Mouse (Mus musculus): ENCODE measurements at regions not wholly inside any gene's neighbourhood (a gene's known extent, or its start where the extent isn't known, plus 50 kb on each side); places are given as distances from the start of the nearest gene placed in this dataset.
A peak's percentile ranks its signal among the peaks of the same experiment; 100 is the strongest.
"Not testable (repeated sequence)": the region's sequence is repeated elsewhere in the genome, so short reads cannot be mapped to it uniquely, and the experiment has no call there.

GRCm38 (mm10) chr13:26865930-26866555 is 96.1 kb upstream of the Hdgfl1 start:
- DNase-seq (ENCODE audit: low spot score), result no peak

- DNase-seq (ENCODE audit: low spot score), result no peak
Observed at GRCm38 (mm10) chr13:26867794-26868193, 97.8 kb upstream of the Hdgfl1 start.

GRCm38 (mm10) chr13:26916477-26916876 is 140.9 kb upstream of the Prl start:
- peak; percentile 12 for DNase-seq (ENCODE audit: low spot score)

- peak; percentile 87 for DNase-seq (ENCODE audit: low spot score)
Observed at GRCm38 (mm10) chr13:26932695-26933438, 124.5 kb upstream of the Prl start.

GRCm38 (mm10) chr13:26933838-26934237 is 123.5 kb upstream of the Prl start:
- DNase-seq (ENCODE audit: low spot score), result peak; percentile 56

GRCm38 (mm10) chr13:26940436-26940835 is 116.9 kb upstream of the Prl start:
- DNase-seq (ENCODE audit: low spot score), result no peak

- DNase-seq (ENCODE audit: low spot score), result no peak
Observed at GRCm38 (mm10) chr13:26944487-26944886, 112.9 kb upstream of the Prl start.

- DNase-seq (ENCODE audit: low spot score), result no peak
Observed at GRCm38 (mm10) chr13:26951461-26951860, 105.9 kb upstream of the Prl start.

GRCm38 (mm10) chr13:26953834-26954233 is 103.5 kb upstream of the Prl start:
- DNase-seq (ENCODE audit: low spot score), result no peak

GRCm38 (mm10) chr13:26959534-26960100 is 97.8 kb upstream of the Prl start:
- DNase-seq (ENCODE audit: low spot score), result no peak

GRCm38 (mm10) chr13:26960531-26960930 is 96.8 kb upstream of the Prl start:
- DNase-seq (ENCODE audit: low spot score), result not testable (repeated sequence)

- DNase-seq (ENCODE audit: low spot score), result no peak
Observed at GRCm38 (mm10) chr13:26976024-26976423, 81.3 kb upstream of the Prl start.

GRCm38 (mm10) chr13:26980475-26980874 is 76.9 kb upstream of the Prl start:
- DNase-seq (ENCODE audit: low spot score), result no peak
